Mouse (Mus musculus): ENCODE measurements around the gene Zfp296. TPM values are rescaled to one million over a fixed set of nuclear protein-coding genes. Genes with fewer than 3 reads are reported as not detected.

Gene Zfp296
- total RNA-seq, 2 experiments from 2014 or later, result not detected

DNA sequence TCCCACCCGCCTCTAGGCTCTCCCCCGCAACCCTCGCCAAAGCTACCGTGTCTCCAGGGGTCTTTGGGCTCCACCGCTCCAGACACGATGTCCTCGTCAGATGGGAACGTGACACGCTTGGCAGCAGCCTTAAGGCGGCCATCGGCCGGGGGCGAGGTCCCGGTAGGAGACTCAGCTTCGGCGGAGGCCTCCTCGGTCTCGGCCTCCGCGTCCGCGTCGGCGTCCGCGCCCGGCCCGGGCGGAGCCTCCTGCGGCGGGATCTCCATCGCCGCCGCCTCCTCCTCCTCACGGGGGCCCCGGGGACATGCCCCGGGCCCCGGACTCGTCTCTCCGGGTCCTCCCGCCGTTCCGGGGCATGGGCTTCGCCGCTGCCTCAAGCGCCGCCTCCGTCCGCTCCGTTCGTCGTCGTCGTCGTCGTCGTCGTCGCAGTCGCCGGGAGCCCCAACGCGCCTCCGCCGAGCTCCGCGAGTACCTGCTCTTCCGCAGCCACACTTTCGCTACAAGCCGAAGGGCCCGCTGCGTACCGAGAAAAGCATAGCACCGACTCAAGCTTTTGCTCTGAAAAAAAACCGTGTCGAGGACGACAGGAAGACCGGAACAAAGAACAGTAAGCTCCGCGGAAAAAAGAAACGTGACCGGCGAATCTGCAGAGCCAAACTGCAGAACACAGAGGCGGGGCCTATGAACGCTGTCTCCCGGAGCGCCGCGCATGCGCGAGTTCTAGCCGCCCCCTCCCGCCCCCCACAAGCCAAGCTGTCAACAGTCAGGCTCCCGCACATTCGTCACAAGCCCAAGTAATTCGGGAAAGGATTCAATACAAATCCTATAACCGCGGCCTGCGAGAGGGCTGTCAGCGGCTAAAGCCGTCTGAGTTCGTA lies 15.1 kb upstream of the Zfp296 start:
- intact Hi-C loops (cut with DNase I), result no loop called here

DNA sequence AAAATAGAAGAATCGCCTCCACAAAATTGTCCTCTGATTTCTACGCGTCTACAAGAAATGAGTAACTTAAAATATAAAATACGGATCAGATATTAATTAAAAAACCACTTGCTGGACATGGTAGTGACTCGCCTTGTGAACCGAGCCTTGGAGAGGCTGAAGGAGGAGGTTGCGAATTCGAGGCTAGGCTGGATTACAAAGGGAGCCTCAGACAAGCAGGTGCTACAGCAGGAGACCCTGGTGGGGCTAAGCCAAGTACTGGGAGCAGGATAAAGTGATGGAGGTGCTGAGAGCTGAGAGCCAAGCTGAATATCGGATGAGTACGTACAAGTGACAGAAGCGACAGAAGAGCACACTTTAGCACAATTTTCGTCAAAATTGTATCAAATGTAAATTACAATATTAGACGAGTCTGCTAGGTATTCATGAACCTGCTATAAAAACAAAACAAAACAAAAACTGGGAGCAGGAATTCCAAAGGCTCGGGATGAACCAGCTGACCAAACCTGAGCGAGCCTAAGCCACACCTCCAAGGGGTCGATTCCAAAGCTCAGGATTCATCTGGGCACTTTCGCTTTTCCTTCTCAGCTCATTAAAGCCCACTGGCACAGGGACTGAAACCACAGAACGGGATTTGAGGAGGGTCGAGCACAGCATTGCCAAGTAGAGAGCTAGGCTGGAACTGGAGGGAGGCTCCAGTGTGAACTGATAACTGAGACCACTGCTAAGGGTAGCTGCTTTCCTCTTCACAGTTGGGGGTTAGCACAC lies 14.3 kb upstream of the Zfp296 start, which contains the start of gene Ppp1r37:
Gene Ppp1r37, minus strand, starts transcription at position 434 of the 768 bp plus-strand sequence.
- peak in 1 of 2 experiments; percentile 63 for DNase-seq
- intact Hi-C loops (cut with DNase I), result no loop called here

More for the DNA sequence above, 15.1 kb upstream of the Zfp296 start:
- peak; percentile 92 to 94 for DNase-seq

DNA sequence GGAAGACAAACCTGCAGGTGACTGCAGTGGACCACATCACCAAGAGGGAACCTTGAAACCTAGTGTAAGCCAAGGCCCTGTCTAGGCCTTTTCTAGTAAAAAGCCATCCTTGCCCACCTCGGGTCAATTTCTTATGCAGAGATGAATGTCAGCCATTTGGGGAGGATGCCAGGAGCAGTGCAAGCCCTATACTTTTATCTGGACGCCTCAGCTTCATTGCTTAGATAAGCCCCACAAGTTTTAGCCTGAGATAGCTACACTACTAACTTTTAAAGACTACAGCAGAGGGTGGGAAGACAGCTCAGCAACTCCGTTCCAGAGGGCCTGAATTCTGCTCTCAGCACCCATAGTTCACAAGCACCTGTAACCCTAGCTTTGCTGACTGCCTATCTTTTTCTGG lies 13.2 kb upstream of the Zfp296 start:
- no peak for DNase-seq
- intact Hi-C loops (cut with DNase I), result no loop called here

DNA sequence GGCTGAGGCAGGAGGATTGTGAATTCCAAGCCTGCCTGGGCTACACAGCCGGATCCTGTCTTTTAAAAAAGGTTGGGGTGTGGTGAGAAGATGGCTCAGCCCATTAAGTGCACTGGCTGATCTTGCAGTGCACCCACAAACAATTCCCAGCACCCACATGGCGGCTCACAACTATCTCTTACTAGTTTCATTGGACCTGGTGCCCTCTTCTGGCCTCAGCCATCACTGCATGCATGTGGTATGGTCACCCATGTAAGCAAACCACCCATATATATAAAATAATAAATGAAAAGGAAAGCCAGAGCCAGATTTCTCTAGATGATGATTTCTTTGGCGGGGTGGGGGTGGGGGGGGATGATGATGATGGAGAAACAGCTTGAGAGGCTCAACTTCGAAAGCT lies 12.6 kb upstream of the Zfp296 start:
- intact Hi-C loops (cut with DNase I), result no loop called here
- DNase-seq, result no peak

- no peak for DNase-seq
- intact Hi-C loops (cut with DNase I), result no loop called here
Observed at GRCm38 (mm10) chr7:19565803-19566202, 11.3 kb upstream of the Zfp296 start.

DNA sequence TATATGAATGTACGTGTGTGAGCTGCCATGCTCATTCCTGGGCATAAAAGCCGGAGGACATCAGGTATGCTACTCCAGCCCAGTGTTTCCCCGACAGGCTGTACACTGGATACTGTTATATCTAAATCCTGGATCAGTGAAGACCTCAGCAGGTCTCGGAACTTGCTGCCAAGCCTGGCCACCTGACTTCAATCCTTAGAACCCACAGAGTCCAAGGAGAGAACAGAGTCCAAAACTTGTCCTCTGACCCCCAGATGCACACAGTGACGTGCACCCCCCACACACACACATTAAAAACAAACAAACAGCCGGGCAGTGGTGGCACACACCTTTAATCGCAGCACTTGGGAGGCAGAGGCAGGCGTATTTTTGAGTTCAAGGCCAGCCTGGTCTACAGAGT lies 9.7 kb upstream of the Zfp296 start:
- DNase-seq, result no peak
- intact Hi-C loops (cut with DNase I), result no loop called here

GRCm38 (mm10) chr7:19569647-19570046 lies 7.4 kb upstream of the Zfp296 start:
- no peak for DNase-seq
- intact Hi-C loops (cut with DNase I), result no loop called here

- DNase-seq, result peak; percentile 88 to 90
- intact Hi-C loops (cut with DNase I), result loop anchor here (2.0 kb wide), 1 partner anchor 70 kb away; no protein-coding TSS in a partner anchor
Observed at GRCm38 (mm10) chr7:19572926-19573775, 3.9 kb upstream of the Zfp296 start.

- DNase-seq, result no peak
- intact Hi-C loops (cut with DNase I), result loop anchor here (2.0 kb wide), 1 partner anchor 71 kb away; no protein-coding TSS in a partner anchor
Observed at GRCm38 (mm10) chr7:19573776-19574140, 3.3 kb upstream of the Zfp296 start.

- intact Hi-C loops (cut with DNase I), result no loop called here
- no peak for DNase-seq
Observed at GRCm38 (mm10) chr7:19575559-19575958, 1.5 kb upstream of the Zfp296 start.

DNA sequence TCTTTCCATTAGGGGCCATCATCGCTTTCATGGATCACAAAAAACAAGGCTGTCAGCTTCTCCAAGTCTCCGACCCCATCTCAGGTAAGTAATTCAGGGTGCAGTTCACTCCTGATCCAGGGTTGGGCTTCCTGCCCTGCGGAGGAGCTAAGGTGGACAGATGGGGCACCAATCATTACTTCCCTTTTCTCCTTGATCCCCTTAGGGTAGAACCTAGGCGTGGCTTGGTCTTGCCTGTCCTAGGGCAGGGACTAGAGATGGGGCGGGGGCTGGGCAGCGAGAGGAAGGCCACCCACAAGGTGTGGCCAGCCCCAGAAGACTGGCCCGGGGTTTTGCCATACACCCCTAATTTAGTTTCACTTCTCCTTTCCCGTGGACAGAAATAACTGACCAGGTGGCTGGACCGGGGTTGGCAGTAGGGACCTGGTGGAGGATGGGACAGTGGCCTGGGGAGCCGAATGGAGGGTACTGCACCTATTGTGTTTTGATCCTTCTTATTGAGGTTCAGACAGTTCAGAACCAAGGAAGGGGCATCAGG lies 859 bp downstream of the Zfp296 start:
- no peak for DNase-seq
- intact Hi-C loops (cut with DNase I), result no loop called here

- intact Hi-C loops (cut with DNase I), result no loop called here
Observed at GRCm38 (mm10) chr7:19578436-19578835, 1.3 kb downstream of the Zfp296 start.

GRCm38 (mm10) chr7:19579751-19580150 lies 2.7 kb downstream of the Zfp296 start:
- intact Hi-C loops (cut with DNase I), result no loop called here
- DNase-seq, result no peak

More at GRCm38 (mm10) chr7:19578436-19578835, 1.3 kb downstream of the Zfp296 start:
- DNase-seq, result no peak

- intact Hi-C loops (cut with DNase I), result no loop called here
- DNase-seq, result no peak
Observed at GRCm38 (mm10) chr7:19580634-19581033, 3.5 kb downstream of the Zfp296 start.

- DNase-seq, result no peak
- intact Hi-C loops (cut with DNase I), result no loop called here
Observed at GRCm38 (mm10) chr7:19586269-19586668, 9.2 kb downstream of the Zfp296 start.

GRCm38 (mm10) chr7:19589207-19589606 lies 12.1 kb downstream of the Zfp296 start:
- intact Hi-C loops (cut with DNase I), result loop anchor here (2.0 kb wide), 1 partner anchor 30 kb away; no protein-coding TSS in a partner anchor
- DNase-seq, result peak; percentile 37 to 68

- peak; percentile 81 to 90 for DNase-seq
- intact Hi-C loops (cut with DNase I), result loop anchor here (2.0 kb wide), 1 partner anchor 29 kb away; no protein-coding TSS in a partner anchor
Observed at GRCm38 (mm10) chr7:19589917-19590316, 12.8 kb downstream of the Zfp296 start.

- DNase-seq, result no peak
- intact Hi-C loops (cut with DNase I), result no loop called here
Observed at GRCm38 (mm10) chr7:19593061-19593730, 16.1 kb downstream of the Zfp296 start.

- intact Hi-C loops (cut with DNase I), result no loop called here
- DNase-seq, result no peak
Observed at GRCm38 (mm10) chr7:19600562-19600961, 23.5 kb downstream of the Zfp296 start.

DNA sequence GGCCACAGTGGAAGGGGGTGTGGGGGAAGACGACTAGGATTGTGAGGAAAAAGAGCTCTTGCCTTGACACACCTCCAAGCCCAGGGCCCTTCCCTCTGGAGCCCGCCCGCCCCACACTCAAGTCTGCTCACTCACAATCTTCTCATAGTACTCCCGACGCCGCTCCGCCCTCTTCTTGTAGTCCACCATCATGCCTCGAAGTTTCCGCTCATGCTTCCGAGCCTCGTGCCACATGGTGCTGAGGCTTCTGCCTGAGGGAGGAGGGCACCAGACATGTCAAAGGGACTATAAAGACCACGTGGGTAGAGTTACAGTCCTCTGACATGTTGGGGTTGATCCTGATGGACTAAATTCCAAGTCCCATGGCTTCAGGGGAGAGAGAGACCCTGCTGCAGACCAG lies 26.0 kb downstream of the Zfp296 start:
- intact Hi-C loops (cut with DNase I), result no loop called here
- DNase-seq, result no peak

All from heart, postnatal 10 days (tissue).